ENCODE assay signal across 7 mouse cellular contexts in genomic region chr8:105623118-105623517, GRCm38 (mm10). TPM values are rescaled to one million over a fixed set of nuclear protein-coding genes. Genes with fewer than 3 reads are reported as not detected.
DNase-seq lines count a peak whose midpoint lies in the region; ATAC-seq lines count a peak whose summit lies in the region.

No protein-coding gene starts in this region.

- no peak overlapping the region for H3K4me2 ChIP-seq in neural tube, embryonic 11.5 days (ENCODE audit: low read depth)
- H3K4me2 ChIP-seq in embryonic facial prominence, embryonic 11.5 days (ENCODE audit: low read depth, low read length), result no peak overlapping the region
- H3K4me2 ChIP-seq in intestine, embryonic 16.5 days (ENCODE audit: low read depth, low read length), result 0 out of 2 replicates have a peak overlapping the region, but pooled peaks have one; percentile 2
- H3K4me2 ChIP-seq in neural tube, embryonic 13.5 days, result no peak overlapping the region

- no peak overlapping the region; the same call in none of the 2 replicates for H3K9ac ChIP-seq in neural tube, embryonic 11.5 days (ENCODE audit: low read length)
- H3K9ac ChIP-seq in embryonic facial prominence, embryonic 11.5 days (replicated peaks; ENCODE audit: low read length), result no peak overlapping the region
- H3K9ac ChIP-seq in intestine, embryonic 16.5 days (ENCODE audit: low read depth, low read length), result peak overlapping the region; percentile 47
- peak overlapping the region; percentile 47; the same call in 1 of the 2 replicates for H3K9ac ChIP-seq in neural tube, embryonic 13.5 days

- H3K9me3 ChIP-seq in neural tube, embryonic 11.5 days (ENCODE audit: control insufficient read depth, low read length), result no peaks in the 10 kb centered on the region
- no peaks in the 10 kb centered on the region for H3K9me3 ChIP-seq in embryonic facial prominence, embryonic 11.5 days (replicated peaks; ENCODE audit: control insufficient read depth, low read length)
- H3K9me3 ChIP-seq in intestine, embryonic 16.5 days (ENCODE audit: control insufficient read depth, low read length), result no peaks in the 10 kb centered on the region
- H3K9me3 ChIP-seq in neural tube, embryonic 13.5 days, result no peaks in the 10 kb centered on the region

- DNase-seq in neural tube, embryonic 11.5 days (ENCODE audit: low spot score), result no peak
- DNase-seq in neural tube, embryonic 10.5 days (ENCODE audit: extremely low spot score, low spot score), result no peak
- peak; percentile 30 for DNase-seq in embryonic facial prominence, embryonic 11.5 days (ENCODE audit: low spot score)
- no peak for DNase-seq in ovary, postnatal 14 days (ENCODE audit: low spot score)
- no peak for DNase-seq in MN1 (ENCODE audit: low spot score)

- no peak overlapping the region for H3K4me3 ChIP-seq in neural tube, embryonic 11.5 days (ENCODE audit: low read depth, low read length)
- no peak overlapping the region for H3K4me3 ChIP-seq in embryonic facial prominence, embryonic 11.5 days (ENCODE audit: low read depth, low read length)
- H3K4me3 ChIP-seq in intestine, embryonic 16.5 days (ENCODE audit: low read length), result no peak overlapping the region
- no peak overlapping the region for H3K4me3 ChIP-seq in neural tube, embryonic 13.5 days

- peak overlapping the region; percentile 71; the same call in 1 of the 2 replicates for H3K27ac ChIP-seq in neural tube, embryonic 11.5 days (ENCODE audit: low read depth, low read length)
- H3K27ac ChIP-seq in embryonic facial prominence, embryonic 11.5 days (replicated peaks; ENCODE audit: low read depth, low read length), result 0 out of 2 replicates have a peak overlapping the region, but pooled peaks have one; percentile 20
- H3K27ac ChIP-seq in intestine, embryonic 16.5 days (ENCODE audit: low read length), result peak overlapping the region; percentile 60
- H3K27ac ChIP-seq in neural tube, embryonic 13.5 days (replicated peaks), result peak overlapping the region; percentile 73; the same call in 1 of the 2 replicates

- H3K27me3 ChIP-seq in neural tube, embryonic 11.5 days (ENCODE audit: control insufficient read depth, insufficient read depth, low read length), result no peaks in the 10 kb centered on the region
- no peaks in the 10 kb centered on the region for H3K27me3 ChIP-seq in embryonic facial prominence, embryonic 11.5 days (ENCODE audit: control insufficient read depth, insufficient read depth, low read length)
- H3K27me3 ChIP-seq in intestine, embryonic 16.5 days (replicated peaks; ENCODE audit: control insufficient read depth, insufficient read depth, low read length), result no peaks in the 10 kb centered on the region
- H3K27me3 ChIP-seq in neural tube, embryonic 13.5 days, result no peaks in the 10 kb centered on the region

- no peak for ATAC-seq in neural tube, embryonic 11.5 days (ENCODE audit: insufficient read depth, low FRiP score, low TSS enrichment)
- no peak for ATAC-seq in embryonic facial prominence, embryonic 11.5 days (replicated peaks; ENCODE audit: insufficient number of reproducible peaks, low FRiP score, low TSS enrichment, low read depth)
- peak; percentile 8 for ATAC-seq in intestine, embryonic 16.5 days
- no peak for ATAC-seq in neural tube, embryonic 13.5 days (ENCODE audit: low read depth)

- H3K4me1 ChIP-seq in neural tube, embryonic 11.5 days (ENCODE audit: control insufficient read depth, insufficient read depth, low read length), result peaks cover 23% of the 10 kb centered on the region
- H3K4me1 ChIP-seq in embryonic facial prominence, embryonic 11.5 days (ENCODE audit: control insufficient read depth, insufficient read depth, low read length), result peaks cover 6% of the 10 kb centered on the region
- peaks cover 24% of the 10 kb centered on the region for H3K4me1 ChIP-seq in intestine, embryonic 16.5 days (ENCODE audit: control insufficient read depth, insufficient read depth, low read length)
- peaks cover 46% of the 10 kb centered on the region for H3K4me1 ChIP-seq in neural tube, embryonic 13.5 days (replicated peaks)

- peaks cover 11% of the 10 kb centered on the region for H3K36me3 ChIP-seq in neural tube, embryonic 11.5 days (ENCODE audit: control insufficient read depth, insufficient read depth, low read length)
- no peaks in the 10 kb centered on the region; the same call in 1 of the 2 replicates for H3K36me3 ChIP-seq in embryonic facial prominence, embryonic 11.5 days (replicated peaks; ENCODE audit: control insufficient read depth, insufficient read depth, low read depth, low read length)
- H3K36me3 ChIP-seq in intestine, embryonic 16.5 days (ENCODE audit: control insufficient read depth, insufficient read depth, low read length), result peaks cover 13% of the 10 kb centered on the region
- H3K36me3 ChIP-seq in neural tube, embryonic 13.5 days, result peaks cover 50% of the 10 kb centered on the region

- WGBS in neural tube, embryonic 11.5 days, result 20% methylated on average over 5 of the region's 5 CpGs
- WGBS in embryonic facial prominence, embryonic 11.5 days, result 13% methylated on average over 5 of the region's 5 CpGs
- 35% methylated on average over 5 of the region's 5 CpGs for WGBS in intestine, embryonic 16.5 days
- 15% methylated on average over 5 of the region's 5 CpGs for WGBS in neural tube, embryonic 13.5 days

RNA-seq across cellular contexts. Expression of gene Ctcf, which starts 13.2 kb away (rescaled TPM):
- 98.5 and 111 TPM in 2 replicates for polyA plus RNA-seq in neural tube, embryonic 11.5 days (2014; fragmentation: Nextera tagmentation; extraction: Ambion mirVana)
- polyA plus RNA-seq in embryonic facial prominence, embryonic 11.5 days (2014; fragmentation: Nextera tagmentation; extraction: Ambion mirVana), result 116 and 118 TPM in 2 replicates
- polyA plus RNA-seq in intestine, embryonic 16.5 days (2015; fragmentation: Nextera tagmentation; extraction: Ambion mirVana), result 73.7 and 86.4 TPM in 2 replicates
- polyA plus RNA-seq in neural tube, embryonic 13.5 days (2015; fragmentation: Nextera tagmentation; extraction: Ambion mirVana), result 105 and 118 TPM in 2 replicates

RNA-seq across cellular contexts. Expression of gene Agrp, which starts 14.1 kb away (rescaled TPM):
- polyA plus RNA-seq in neural tube, embryonic 11.5 days (2014; fragmentation: Nextera tagmentation; extraction: Ambion mirVana), result 0.66 and 2.1 TPM in 2 replicates
- 1.0 and 1.7 TPM in 2 replicates for polyA plus RNA-seq in embryonic facial prominence, embryonic 11.5 days (2014; fragmentation: Nextera tagmentation; extraction: Ambion mirVana)
- polyA plus RNA-seq in intestine, embryonic 16.5 days (2015; fragmentation: Nextera tagmentation; extraction: Ambion mirVana), result 0.66 and 0.92 TPM in 2 replicates
- polyA plus RNA-seq in neural tube, embryonic 13.5 days (2015; fragmentation: Nextera tagmentation; extraction: Ambion mirVana), result 2.0 TPM in 2 replicates

RNA-seq across cellular contexts. Expression of gene Ripor1, which starts 18.1 kb away (rescaled TPM):
- 19.3 and 20.3 TPM in 2 replicates for polyA plus RNA-seq in neural tube, embryonic 11.5 days (2014; fragmentation: Nextera tagmentation; extraction: Ambion mirVana)
- 7.3 and 8.7 TPM in 2 replicates for polyA plus RNA-seq in embryonic facial prominence, embryonic 11.5 days (2014; fragmentation: Nextera tagmentation; extraction: Ambion mirVana)
- 17.1 and 17.8 TPM in 2 replicates for polyA plus RNA-seq in intestine, embryonic 16.5 days (2015; fragmentation: Nextera tagmentation; extraction: Ambion mirVana)
- polyA plus RNA-seq in neural tube, embryonic 13.5 days (2015; fragmentation: Nextera tagmentation; extraction: Ambion mirVana), result 30.5 and 35.9 TPM in 2 replicates

RNA-seq across cellular contexts. Expression of gene Atp6v0d1, which starts 57.3 kb away (rescaled TPM):
- polyA plus RNA-seq in neural tube, embryonic 11.5 days (2014; fragmentation: Nextera tagmentation; extraction: Ambion mirVana), result 137 and 148 TPM in 2 replicates
- 89.8 and 95.5 TPM in 2 replicates for polyA plus RNA-seq in embryonic facial prominence, embryonic 11.5 days (2014; fragmentation: Nextera tagmentation; extraction: Ambion mirVana)
- polyA plus RNA-seq in intestine, embryonic 16.5 days (2015; fragmentation: Nextera tagmentation; extraction: Ambion mirVana), result 115 and 125 TPM in 2 replicates
- 195 and 211 TPM in 2 replicates for polyA plus RNA-seq in neural tube, embryonic 13.5 days (2015; fragmentation: Nextera tagmentation; extraction: Ambion mirVana)

Comparison
In these comparisons a context has a peak if more than half of its experiments do, and no peak if none do; other contexts are left out.
1. H3K9ac ChIP-seq: peak in intestine, embryonic 16.5 days (single experiment) and neural tube, embryonic 13.5 days (single experiment); none in neural tube, embryonic 11.5 days (single experiment) and embryonic facial prominence, embryonic 11.5 days (single experiment).
2. H3K27ac ChIP-seq: peak in every context shown above with its lines; median percentile 73 in neural tube, embryonic 13.5 days; 71 in neural tube, embryonic 11.5 days; 60 in intestine, embryonic 16.5 days; 20 in embryonic facial prominence, embryonic 11.5 days.